Mouse (Mus musculus) lung, embryonic 14.5 days (tissue): ENCODE measurements around the gene Fam19a2. TPM values are rescaled to one million over a fixed set of nuclear protein-coding genes. Genes with fewer than 3 reads are reported as not detected.
A peak's percentile ranks its signal among the peaks of the same experiment; 100 is the strongest.

ENCODE experiments used
- ATAC-seq: fragments of 200-750 bp; cut with Nextera tagmentation; 2 replicates; pipeline ENCODE4 v1.8.0; 2017; ENCODE audit warnings: mild to moderate bottlenecking, moderate TSS enrichment, moderate library complexity; ENCODE audit not compliant: insufficient read depth
- DNase-seq: peaks from one replicate; pipeline ENCODE4 v3.0.0-alpha.2; 2015
- H3K27ac ChIP-seq: fragments of 300-500 bp; sonication (generic); 2 replicates; pipeline ENCODE4 v1.5.1; 2014; ENCODE audit warnings: low read depth, mild to moderate bottlenecking, moderate library complexity
- H3K27me3 ChIP-seq: fragments of 300-500 bp; sonication (generic); 2 replicates; pipeline ENCODE4 v1.6.1; 2014; ENCODE audit warnings: low read length, control low read depth; ENCODE audit not compliant: insufficient read depth
- H3K36me3 ChIP-seq: fragments of 300-500 bp; sonication (generic); 2 replicates; pipeline ENCODE4 v1.6.1; 2014; ENCODE audit warnings: control low read depth; ENCODE audit not compliant: insufficient read depth
- H3K4me1 ChIP-seq: fragments of 300-500 bp; sonication (generic); 2 replicates; pipeline ENCODE4 v1.6.1; 2014; ENCODE audit warnings: antibody characterized with exemption, control low read depth; ENCODE audit not compliant: insufficient read depth
- H3K4me2 ChIP-seq: fragments of 300-500 bp; sonication (generic); 2 replicates; pipeline ENCODE4 v1.6.1; 2014; ENCODE audit warnings: mild to moderate bottlenecking
- H3K4me3 ChIP-seq: fragments of 300-500 bp; sonication (generic); 2 replicates; pipeline ENCODE4 v1.5.1; 2014; ENCODE audit warnings: low read depth, low read length
- H3K9ac ChIP-seq: fragments of 300-500 bp; sonication (generic); 2 replicates; pipeline ENCODE4 v1.6.1; 2014
- H3K9me3 ChIP-seq: fragments of 300-500 bp; sonication (generic); 2 replicates; pipeline ENCODE4 v1.6.1; 2016; ENCODE audit warnings: low read depth, low read length, control low read depth
- CTCF ChIP-seq: IDR thresholded peaks from 2 replicates; pipeline ENCODE4 v1.5.1; 2016; ENCODE audit warnings: antibody characterized with exemption, low read depth
- WGBS: fragments of 180-500 bp; shearing (Covaris S2); extraction: QIAGEN DNeasy Blood & Tissue Kit; methylation state at CpG from one replicate; pipeline ENCODE4 v1.1.7; 2014; 5-methylcytosine and 5-hydroxymethylcytosine counted together
- polyA plus RNA-seq: library from polyadenylated mRNA; unstranded; fragments of >200 nt; fragmentation: Nextera tagmentation; extraction: Ambion mirVana; gene quantifications from 2 replicates; pipeline ENCODE4 v1.2.1, GENCODE M21; 2014

The Fam19a2 gene
- polyA plus RNA-seq, 1 experiment from 2014 or later, result 1.0 TPM

- H3K36me3 ChIP-seq, result no peaks in the 10 kb centered on the region
- peak overlapping the region; percentile 53 for H3K4me3 ChIP-seq
- peak overlapping the region; percentile 28 for H3K9ac ChIP-seq
- TF ChIP-seq CTCF, result no peak
- ATAC-seq (peak; percentile 64), DNase-seq (peak; percentile 54)
- H3K27me3 ChIP-seq, result peaks cover 37% of the 10 kb centered on the region
- H3K9me3 ChIP-seq, result no peaks in the 10 kb centered on the region
- H3K27ac ChIP-seq, result no peak overlapping the region
- WGBS, result under 1% methylated on average over 84 of the region's 84 CpGs
- no peaks in the 10 kb centered on the region for H3K4me1 ChIP-seq
- peak overlapping the region; percentile 94 for H3K4me2 ChIP-seq
These were observed 830 bp downstream of the Fam19a2 start for GRCm38 (mm10) chr10:123264461-123265191.

- peak; percentile 19 for DNase-seq
- no peaks in the 10 kb centered on the region for H3K36me3 ChIP-seq
- under 1% methylated on average over 47 of the region's 50 CpGs for WGBS
These were observed 1.5 kb downstream of the Fam19a2 start for GRCm38 (mm10) chr10:123265241-123265790.

GRCm38 (mm10) chr10:123268568-123268967, 4.8 kb downstream of the Fam19a2 start:
- ATAC-seq, result no peak
- Histone ChIP-seq H3K36me3 (no peaks in the 10 kb centered on the region), H3K4me1 (no peaks in the 10 kb centered on the region), H3K27ac (no peak overlapping the region), H3K4me2 (no peak overlapping the region), H3K4me3 (no peak overlapping the region), H3K9ac (no peak overlapping the region), H3K9me3 (no peaks in the 10 kb centered on the region), H3K27me3 (peaks cover 29% of the 10 kb centered on the region)
- no peak for TF ChIP-seq CTCF
- no peak for DNase-seq
- 68% methylated on average over 10 of the region's 10 CpGs for WGBS

More at GRCm38 (mm10) chr10:123265241-123265790, 1.5 kb downstream of the Fam19a2 start:
- H3K4me2 ChIP-seq, result peak overlapping the region; percentile 94
- H3K9me3 ChIP-seq, result no peaks in the 10 kb centered on the region
- H3K9ac ChIP-seq, result peak overlapping the region; percentile 28; the same call in 1 of the 2 replicates
- no peak for TF ChIP-seq CTCF
- peak; percentile 29; the same call in 1 of the 2 replicates for ATAC-seq
- H3K27me3 ChIP-seq, result peaks cover 37% of the 10 kb centered on the region
- H3K4me3 ChIP-seq, result peak overlapping the region; percentile 53
- no peak overlapping the region for H3K27ac ChIP-seq
- no peaks in the 10 kb centered on the region for H3K4me1 ChIP-seq

- 42% methylated on average over 11 of the region's 11 CpGs for WGBS
- DNase-seq, result peak; percentile 44
- peak overlapping the region; percentile 19; the same call in 1 of the 2 replicates for H3K4me2 ChIP-seq
- no peak overlapping the region for H3K4me3 ChIP-seq
- H3K9me3 ChIP-seq, result no peaks in the 10 kb centered on the region
- H3K9ac ChIP-seq, result no peak overlapping the region
- H3K4me1 ChIP-seq, result no peaks in the 10 kb centered on the region
- no peak for TF ChIP-seq CTCF
- no peak for ATAC-seq
- H3K27ac ChIP-seq, result no peak overlapping the region
- H3K36me3 ChIP-seq, result no peaks in the 10 kb centered on the region
- no peaks in the 10 kb centered on the region for H3K27me3 ChIP-seq
These were observed 10.8 kb downstream of the Fam19a2 start for GRCm38 (mm10) chr10:123274554-123274953.

GRCm38 (mm10) chr10:123307300-123307699, 43.5 kb downstream of the Fam19a2 start:
- TF ChIP-seq CTCF, result no peak
- ATAC-seq, result no peak
- H3K27ac ChIP-seq, result no peak overlapping the region

GRCm38 (mm10) chr10:123326271-123326670, 62.5 kb downstream of the Fam19a2 start:
- no peaks in the 10 kb centered on the region for H3K36me3 ChIP-seq
- ATAC-seq (no peak), DNase-seq (no peak)
- no peaks in the 10 kb centered on the region for H3K4me1 ChIP-seq
- no peak overlapping the region for H3K4me3 ChIP-seq
- no peaks in the 10 kb centered on the region for H3K27me3 ChIP-seq
- H3K9me3 ChIP-seq, result no peaks in the 10 kb centered on the region
- H3K9ac ChIP-seq, result no peak overlapping the region
- WGBS, result 90% methylated on average over 3 of the region's 3 CpGs
- no peak overlapping the region for H3K4me2 ChIP-seq
- TF ChIP-seq CTCF, result no peak
- no peak overlapping the region for H3K27ac ChIP-seq

More at GRCm38 (mm10) chr10:123307300-123307699, 43.5 kb downstream of the Fam19a2 start:
- Histone ChIP-seq H3K27me3 (no peaks in the 10 kb centered on the region), H3K4me3 (no peak overlapping the region), H3K4me1 (no peaks in the 10 kb centered on the region), H3K4me2 (no peak overlapping the region), H3K9me3 (no peaks in the 10 kb centered on the region), H3K9ac (no peak overlapping the region), H3K36me3 (no peaks in the 10 kb centered on the region)
- DNase-seq, result no peak

- H3K9ac ChIP-seq, result no peak overlapping the region
- no peaks in the 10 kb centered on the region for H3K36me3 ChIP-seq
- H3K4me3 ChIP-seq, result no peak overlapping the region
- no peaks in the 10 kb centered on the region for H3K4me1 ChIP-seq
- ATAC-seq (no peak), DNase-seq (no peak)
- WGBS, result 49% methylated on average over 5 of the region's 5 CpGs
- H3K9me3 ChIP-seq, result no peaks in the 10 kb centered on the region
- TF ChIP-seq CTCF, result no peak
- H3K4me2 ChIP-seq, result no peak overlapping the region
- no peak overlapping the region for H3K27ac ChIP-seq
- no peaks in the 10 kb centered on the region for H3K27me3 ChIP-seq
These were observed 77.5 kb downstream of the Fam19a2 start for GRCm38 (mm10) chr10:123341280-123341679.
